Mouse (Mus musculus) forebrain, embryonic 11.5 days (tissue): ENCODE measurements around the gene Gm42417. TPM values are rescaled to one million over a fixed set of nuclear protein-coding genes. Genes with fewer than 3 reads are reported as not detected.

Experiments used
- ATAC-seq: fragments of 200-750 bp; cut with Nextera tagmentation; replicated peaks from 2 replicates; pipeline ENCODE4 v1.8.0; 2017; ENCODE audit warnings: moderate TSS enrichment; ENCODE audit not compliant: low FRiP score
- DNase-seq: peaks from one replicate; pipeline ENCODE4 v3.0.0-alpha.2; 2017; ENCODE audit warnings: low spot score
- H3K27ac ChIP-seq: fragments of 300-500 bp; sonication (generic); 2 replicates; pipeline ENCODE4 v1.5.1; 2014; ENCODE audit warnings: low read depth, low read length
- H3K27me3 ChIP-seq: fragments of 300-500 bp; sonication (generic); 2 replicates; pipeline ENCODE4 v1.6.1; 2014; ENCODE audit warnings: mild to moderate bottlenecking, low read length, mixed read lengths; ENCODE audit not compliant: control insufficient read depth, insufficient read depth
- H3K36me3 ChIP-seq: fragments of 300-500 bp; sonication (generic); 2 replicates; pipeline ENCODE4 v1.6.1; 2014; ENCODE audit warnings: mild to moderate bottlenecking, low read length, moderate library complexity, mixed read lengths; ENCODE audit not compliant: control insufficient read depth, insufficient read depth
- H3K4me1 ChIP-seq: fragments of 300-500 bp; sonication (generic); replicated peaks from 2 replicates; pipeline ENCODE4 v1.6.1; 2014; ENCODE audit warnings: low read length, mixed read lengths; ENCODE audit not compliant: control insufficient read depth, insufficient read depth
- H3K4me2 ChIP-seq: fragments of 300-500 bp; sonication (generic); 2 replicates; pipeline ENCODE4 v1.6.1; 2014; ENCODE audit warnings: low read depth, mild to moderate bottlenecking, low read length, moderate library complexity, mixed read lengths; ENCODE audit not compliant: severe bottlenecking
- H3K4me3 ChIP-seq: fragments of 300-500 bp; sonication (generic); 2 replicates; pipeline ENCODE4 v1.5.1; 2014; ENCODE audit warnings: low read depth, low read length
- H3K9ac ChIP-seq: fragments of 300-500 bp; sonication (generic); 2 replicates; pipeline ENCODE4 v1.6.1; 2014; ENCODE audit warnings: low read length
- H3K9me3 ChIP-seq: fragments of 300-500 bp; sonication (generic); 2 replicates; pipeline ENCODE4 v1.6.1; 2016; ENCODE audit warnings: low read length, mixed read lengths; ENCODE audit not compliant: control insufficient read depth
- WGBS: fragments of 180-500 bp; shearing (Covaris S2); extraction: QIAGEN DNeasy Blood & Tissue Kit; methylation state at CpG from one replicate; pipeline ENCODE4 v1.1.7; 2014; 5-methylcytosine and 5-hydroxymethylcytosine counted together
- polyA plus RNA-seq: library from polyadenylated mRNA; unstranded; fragments of >200 nt; fragmentation: Nextera tagmentation; extraction: Ambion mirVana; gene quantifications from 2 replicates; pipeline ENCODE4 v1.2.1, GENCODE M21; 2014

The Gm42417 gene
- polyA plus RNA-seq, 1 experiment from 2014 or later: not detected

DNA sequence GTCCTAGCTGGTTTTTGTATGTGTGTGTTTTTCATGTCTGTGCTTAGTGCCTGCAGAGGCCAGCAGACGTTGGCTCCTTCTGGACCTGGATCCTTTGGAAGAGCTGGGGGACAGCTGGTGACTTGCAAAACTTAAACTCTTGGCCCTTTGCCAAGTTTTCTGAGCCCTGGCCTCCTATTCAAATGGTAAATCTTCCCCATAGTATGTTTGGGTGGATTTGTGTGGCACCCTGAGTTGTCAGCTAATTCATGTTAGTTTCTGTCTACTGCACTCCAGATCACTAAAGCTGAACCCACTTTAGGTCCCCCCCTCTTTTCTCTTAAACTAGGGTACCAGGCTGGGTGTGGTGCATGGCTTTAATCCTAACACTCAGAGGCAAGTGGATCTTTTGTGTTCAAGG is 10.9 kb downstream of the Gm42417 start:
- 19% methylated on average over 1 of the region's 1 CpGs for WGBS
- Histone ChIP-seq H3K9ac (no peak overlapping the region), H3K27ac (peak overlapping the region; percentile 51), H3K4me1 (no peaks in the 10 kb centered on the region; the same call in 1 of the 2 replicates), H3K27me3 (no peaks in the 10 kb centered on the region), H3K9me3 (no peaks in the 10 kb centered on the region), H3K4me2 (no peak overlapping the region), H3K36me3 (peaks cover 4% of the 10 kb centered on the region; the same call in 1 of the 2 replicates), H3K4me3 (no peak overlapping the region)
- ATAC-seq (peak; percentile 68; the same call in 1 of the 2 replicates), DNase-seq (no peak)

DNA sequence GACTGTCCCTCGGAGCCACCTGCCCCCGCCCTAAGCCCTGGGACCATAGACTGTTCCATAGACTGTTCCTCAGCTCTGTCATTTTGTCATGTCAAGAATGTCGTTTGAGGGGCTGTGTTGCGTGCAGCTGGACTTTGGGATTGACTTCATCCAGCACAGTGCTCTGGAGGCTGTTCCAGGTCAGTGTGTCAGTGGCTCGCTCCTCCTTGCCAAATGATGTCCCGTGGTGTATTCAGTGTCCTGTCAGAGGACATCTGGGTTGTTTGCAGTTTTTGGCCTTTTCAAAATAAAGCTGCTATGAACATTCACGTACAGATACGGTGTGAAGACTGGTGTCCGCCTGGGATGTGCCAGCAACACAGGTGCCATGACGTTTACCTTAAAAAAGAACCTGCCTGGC is 12.3 kb downstream of the Gm42417 start:
- H3K27ac ChIP-seq: no peak overlapping the region
- no peak overlapping the region for H3K4me3 ChIP-seq
- H3K4me1 ChIP-seq: no peaks in the 10 kb centered on the region; the same call in 1 of the 2 replicates
- ATAC-seq (no peak), DNase-seq (no peak)
- H3K27me3 ChIP-seq: no peaks in the 10 kb centered on the region
- H3K36me3 ChIP-seq: peaks cover 4% of the 10 kb centered on the region; the same call in 1 of the 2 replicates
- no peaks in the 10 kb centered on the region for H3K9me3 ChIP-seq
- WGBS: 95% methylated on average over 10 of the region's 10 CpGs
- H3K9ac ChIP-seq: no peak overlapping the region
- H3K4me2 ChIP-seq: no peak overlapping the region

DNA sequence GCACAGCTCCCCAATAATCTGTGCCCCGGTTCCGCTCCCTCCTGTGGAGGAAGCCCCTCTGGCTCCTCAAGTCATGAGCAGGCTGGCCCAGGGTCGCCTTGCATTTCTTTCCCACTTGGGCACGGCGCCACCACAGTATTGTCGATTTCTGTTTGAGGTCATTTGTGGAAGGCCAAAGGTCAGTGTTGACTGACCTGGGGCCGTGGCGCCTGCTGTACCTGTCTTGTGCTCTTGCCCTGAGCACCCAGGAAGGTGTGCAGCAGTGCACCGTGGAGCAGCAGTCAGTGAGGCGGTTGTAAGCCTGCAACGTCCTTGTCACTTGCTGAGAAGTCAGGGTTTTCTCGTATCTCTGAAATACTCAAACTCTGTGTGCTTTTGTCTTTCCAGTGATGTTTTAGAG is 13.5 kb downstream of the Gm42417 start:
- DNase-seq (no peak), ATAC-seq (no peak)
- Histone ChIP-seq H3K27ac (no peak overlapping the region), H3K9me3 (no peaks in the 10 kb centered on the region), H3K4me3 (no peak overlapping the region), H3K27me3 (no peaks in the 10 kb centered on the region), H3K4me1 (no peaks in the 10 kb centered on the region; the same call in 1 of the 2 replicates), H3K9ac (no peak overlapping the region), H3K4me2 (no peak overlapping the region), H3K36me3 (peaks cover 13% of the 10 kb centered on the region)
- 91% methylated on average over 12 of the region's 12 CpGs for WGBS

DNA sequence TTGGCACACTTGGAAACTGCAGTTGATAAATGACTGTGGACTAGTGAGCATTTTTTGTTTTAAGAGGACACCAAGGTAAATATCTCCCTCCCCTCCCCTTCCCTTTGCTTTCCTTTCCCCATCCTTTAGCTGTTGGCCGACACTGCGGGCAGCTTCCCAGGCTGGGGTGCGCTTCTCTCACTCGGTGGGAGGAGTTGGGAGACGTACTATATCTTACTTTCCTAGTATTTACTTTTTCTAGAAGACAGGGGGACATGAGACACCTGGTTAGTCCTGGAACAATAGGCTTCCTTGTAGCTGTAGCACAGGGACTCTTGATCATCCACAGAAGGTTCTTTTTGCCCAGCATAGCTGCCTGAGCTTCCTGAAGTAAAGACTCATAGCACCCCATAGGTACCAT is 15.2 kb downstream of the Gm42417 start:
- Histone ChIP-seq H3K9me3 (no peaks in the 10 kb centered on the region), H3K4me2 (no peak overlapping the region), H3K4me3 (no peak overlapping the region), H3K9ac (no peak overlapping the region), H3K36me3 (peaks cover 22% of the 10 kb centered on the region), H3K4me1 (no peaks in the 10 kb centered on the region; the same call in 1 of the 2 replicates), H3K27me3 (no peaks in the 10 kb centered on the region), H3K27ac (no peak overlapping the region)
- 96% methylated on average over 5 of the region's 5 CpGs for WGBS
- no peak for DNase-seq
- ATAC-seq: no peak

DNA sequence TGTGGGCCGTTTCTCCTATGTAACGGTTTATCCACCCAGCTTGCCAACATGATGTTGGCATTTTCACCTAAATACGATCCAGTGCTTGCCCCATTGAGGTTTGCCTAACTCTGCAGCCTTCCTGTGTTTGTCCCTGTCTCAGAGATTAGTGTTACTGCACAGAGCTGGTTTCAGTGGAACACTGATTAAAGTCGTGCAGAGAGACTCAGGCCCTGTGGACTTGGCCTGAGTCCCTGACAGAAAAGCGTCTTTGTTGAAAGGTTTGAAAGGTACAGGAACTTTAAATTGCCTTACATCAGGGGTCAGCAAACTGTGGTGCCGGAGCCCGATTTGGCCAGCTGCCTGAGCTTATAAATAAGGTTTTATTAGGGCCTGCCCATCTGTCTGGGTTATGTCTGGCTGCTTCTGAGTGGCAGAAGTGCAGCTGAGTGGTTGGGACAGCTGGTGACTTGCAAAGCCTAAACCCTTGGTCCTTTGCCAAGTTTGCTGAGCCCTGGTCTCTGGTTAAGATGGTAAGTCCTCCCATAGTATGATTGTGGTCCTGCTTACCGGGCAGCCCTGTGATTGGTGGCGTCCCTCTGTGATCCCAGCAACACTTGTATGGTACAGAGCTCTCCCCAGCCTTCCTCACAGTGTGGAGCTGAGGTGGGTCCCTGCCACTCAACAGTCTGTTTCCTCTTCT is 15.8 kb downstream of the Gm42417 start:
- ATAC-seq: no peak

DNA sequence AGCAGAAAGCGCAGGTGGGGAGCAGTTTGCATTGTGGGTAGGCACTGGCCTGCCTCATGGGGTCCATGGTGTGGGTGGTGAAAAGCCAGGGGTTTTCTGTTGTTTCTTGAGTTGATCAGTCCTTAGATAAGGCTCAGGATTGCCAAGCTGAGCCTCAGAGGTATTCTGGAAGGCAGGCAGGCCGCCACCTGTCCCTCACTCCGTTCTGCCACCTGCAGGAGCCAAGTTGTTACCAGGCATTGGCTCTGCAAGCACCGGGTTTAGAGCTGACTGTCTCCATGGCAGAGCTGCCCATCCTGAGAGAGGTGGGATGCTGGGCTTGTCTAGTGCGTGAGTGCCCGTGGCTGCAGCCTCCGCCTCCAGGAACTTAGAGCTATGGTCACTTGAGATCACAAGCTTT is 17.0 kb downstream of the Gm42417 start:
- Histone ChIP-seq H3K36me3 (peaks cover 22% of the 10 kb centered on the region), H3K27ac (no peak overlapping the region), H3K9me3 (no peaks in the 10 kb centered on the region), H3K9ac (no peak overlapping the region), H3K4me2 (no peak overlapping the region), H3K4me1 (no peaks in the 10 kb centered on the region), H3K27me3 (no peaks in the 10 kb centered on the region), H3K4me3 (no peak overlapping the region)
- no peak for DNase-seq
- no peak for ATAC-seq
- WGBS: 93% methylated on average over 7 of the region's 7 CpGs

More for the DNA sequence above, 15.8 kb downstream of the Gm42417 start:
- H3K27ac ChIP-seq: no peak overlapping the region
- no peak for DNase-seq
- no peak overlapping the region for H3K9ac ChIP-seq
- no peaks in the 10 kb centered on the region for H3K9me3 ChIP-seq
- WGBS: 89% methylated on average over 9 of the region's 9 CpGs
- no peaks in the 10 kb centered on the region; the same call in 1 of the 2 replicates for H3K4me1 ChIP-seq
- H3K36me3 ChIP-seq: peaks cover 22% of the 10 kb centered on the region
- no peak overlapping the region for H3K4me2 ChIP-seq
- H3K4me3 ChIP-seq: no peak overlapping the region
- H3K27me3 ChIP-seq: no peaks in the 10 kb centered on the region

DNA sequence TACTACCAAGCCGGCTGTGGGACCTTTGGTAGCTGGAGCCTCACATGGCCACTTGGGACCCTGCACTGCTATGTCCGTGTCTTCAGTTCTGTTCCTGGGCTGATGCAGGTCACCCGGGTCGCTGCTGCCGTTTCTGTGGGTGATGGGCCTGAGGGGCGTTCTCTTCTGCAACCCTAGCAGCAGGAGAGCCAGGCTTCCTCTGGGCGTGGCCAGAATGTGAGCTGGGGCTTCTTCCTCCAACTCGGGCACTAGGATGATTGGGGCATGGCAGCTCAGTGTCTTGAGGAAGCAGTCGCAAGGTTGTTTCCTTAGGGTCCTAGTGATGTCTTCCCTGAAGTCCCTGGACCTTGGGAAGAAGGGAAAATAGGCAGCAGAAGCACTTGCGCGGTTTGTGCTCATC is 19.6 kb downstream of the Gm42417 start:
- ATAC-seq: no peak
- DNase-seq: no peak
- Histone ChIP-seq H3K9ac (no peak overlapping the region), H3K27ac (no peak overlapping the region), H3K27me3 (no peaks in the 10 kb centered on the region), H3K4me2 (no peak overlapping the region), H3K36me3 (peaks cover 25% of the 10 kb centered on the region), H3K4me1 (peaks cover 2% of the 10 kb centered on the region; the same call in 1 of the 2 replicates), H3K9me3 (no peaks in the 10 kb centered on the region), H3K4me3 (no peak overlapping the region)
- 87% methylated on average over 11 of the region's 11 CpGs for WGBS

DNA sequence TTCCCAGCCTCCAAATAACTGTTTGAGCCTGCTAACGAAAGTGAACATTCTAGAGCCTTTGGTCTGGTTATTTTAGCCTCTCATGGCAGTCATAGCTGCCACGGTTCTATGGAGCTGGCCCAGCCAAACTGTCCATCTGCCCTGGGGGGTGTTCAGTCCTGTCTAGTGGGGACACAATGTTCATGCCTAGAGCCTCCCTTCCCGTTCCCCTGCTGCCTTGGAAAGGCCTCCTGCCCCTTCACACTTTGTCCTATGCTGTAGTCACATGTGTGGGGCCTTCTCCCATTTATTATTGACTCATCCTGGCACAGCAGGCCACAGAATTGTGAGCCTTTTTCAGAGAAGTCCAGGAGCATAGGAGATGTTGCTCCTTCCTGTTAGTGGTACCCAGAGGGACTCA is 21.0 kb downstream of the Gm42417 start:
- 88% methylated on average over 3 of the region's 3 CpGs for WGBS
- peaks cover 4% of the 10 kb centered on the region for H3K4me1 ChIP-seq
- no peak overlapping the region for H3K27ac ChIP-seq
- no peaks in the 10 kb centered on the region for H3K27me3 ChIP-seq
- no peaks in the 10 kb centered on the region for H3K9me3 ChIP-seq
- no peak overlapping the region for H3K4me2 ChIP-seq
- DNase-seq (no peak), ATAC-seq (no peak)
- no peak overlapping the region for H3K9ac ChIP-seq
- no peak overlapping the region for H3K4me3 ChIP-seq
- H3K36me3 ChIP-seq: peaks cover 21% of the 10 kb centered on the region

DNA sequence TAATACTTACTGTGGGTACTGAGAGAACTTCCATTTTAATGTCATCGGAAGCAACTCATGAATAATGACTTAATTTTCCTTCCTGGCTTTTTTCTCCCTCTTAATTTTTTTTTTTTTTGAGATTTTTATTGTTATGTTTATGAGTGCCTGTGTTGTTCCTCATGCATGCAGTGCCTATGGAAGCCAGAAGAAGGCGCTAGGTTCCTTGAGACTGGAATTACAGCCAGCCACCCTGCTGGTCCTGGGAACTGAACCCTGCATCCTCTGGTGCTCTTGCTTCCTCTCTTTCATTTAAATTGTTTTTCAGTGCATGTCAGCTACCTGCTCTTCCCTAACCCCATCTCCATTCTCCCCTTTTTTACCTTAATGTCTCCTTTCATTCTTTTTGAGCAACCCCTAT is 25.5 kb downstream of the Gm42417 start:
- no peaks in the 10 kb centered on the region for H3K9me3 ChIP-seq
- H3K4me2 ChIP-seq: peak overlapping the region; percentile 96; the same call in 1 of the 2 replicates
- H3K4me1 ChIP-seq: peaks cover 4% of the 10 kb centered on the region
- DNase-seq: no peak
- no peak overlapping the region for H3K27ac ChIP-seq
- 48% methylated on average over 2 of the region's 2 CpGs for WGBS
- ATAC-seq: no peak
- peak overlapping the region; percentile 92 for H3K4me3 ChIP-seq
- peaks cover 3% of the 10 kb centered on the region; the same call in 1 of the 2 replicates for H3K36me3 ChIP-seq
- no peak overlapping the region for H3K9ac ChIP-seq
- H3K27me3 ChIP-seq: no peaks in the 10 kb centered on the region
